In genomic region chr11:99265796-99266195, GRCm38 (mm10) we compare ENCODE assay signal across 13 mouse cellular contexts. TPM values are rescaled to one million over a fixed set of nuclear protein-coding genes. Genes with fewer than 3 reads are reported as not detected.
A peak's percentile ranks its signal among the peaks of the same experiment; 100 is the strongest.
DNase-seq lines count a peak whose midpoint lies in the region; ATAC-seq and TF ChIP-seq lines count a peak whose summit lies in the region.
"Had no signal": no experiment of that assay in that cellular context is flagged by ENCODE, and none has a peak within 500 bp of the region (broad histone marks: within the 10 kb centered on the region; RNA-seq: fewer than 3 reads in every experiment).

No protein-coding gene starts in this region.

- no peaks in the 10 kb centered on the region for H3K9me3 ChIP-seq in hindbrain, embryonic 11.5 days (ENCODE audit: control insufficient read depth, low read length)
- no peaks in the 10 kb centered on the region for H3K9me3 ChIP-seq in hindbrain, embryonic 13.5 days
- H3K9me3 ChIP-seq in kidney, embryonic 15.5 days (replicated peaks), result no peaks in the 10 kb centered on the region
- H3K9me3 ChIP-seq in forebrain, postnatal 0 days (ENCODE audit: low read length), result no peaks in the 10 kb centered on the region
- H3K9me3 ChIP-seq: limb, embryonic 15.5 days; midbrain, embryonic 12.5 days had no signal

- no peak overlapping the region for H3K4me3 ChIP-seq in hindbrain, embryonic 11.5 days (ENCODE audit: low read depth, low read length)
- no peak overlapping the region for H3K4me3 ChIP-seq in hindbrain, embryonic 13.5 days
- no peak overlapping the region for H3K4me3 ChIP-seq in kidney, embryonic 15.5 days (replicated peaks)
- no peak overlapping the region for H3K4me3 ChIP-seq in forebrain, postnatal 0 days (ENCODE audit: low read depth, low read length)
- H3K4me3 ChIP-seq: limb, embryonic 15.5 days; midbrain, embryonic 12.5 days had no signal

- no peak overlapping the region for H3K9ac ChIP-seq in hindbrain, embryonic 11.5 days (ENCODE audit: low read depth, low read length)
- H3K9ac ChIP-seq in hindbrain, embryonic 13.5 days, result no peak overlapping the region
- no peak overlapping the region for H3K9ac ChIP-seq in kidney, embryonic 15.5 days
- H3K9ac ChIP-seq in forebrain, postnatal 0 days, result no peak overlapping the region
- H3K9ac ChIP-seq: limb, embryonic 15.5 days; midbrain, embryonic 12.5 days had no signal

- no peaks in the 10 kb centered on the region for H3K27me3 ChIP-seq in hindbrain, embryonic 11.5 days (ENCODE audit: control insufficient read depth, insufficient read depth, low read length)
- no peaks in the 10 kb centered on the region for H3K27me3 ChIP-seq in hindbrain, embryonic 13.5 days
- H3K27me3 ChIP-seq in kidney, embryonic 15.5 days, result no peaks in the 10 kb centered on the region
- no peaks in the 10 kb centered on the region for H3K27me3 ChIP-seq in forebrain, postnatal 0 days (ENCODE audit: insufficient read depth, low read length)
- H3K27me3 ChIP-seq: limb, embryonic 15.5 days; midbrain, embryonic 12.5 days had no signal

- no peak for TF ChIP-seq CTCF in forebrain, postnatal 0 days (IDR thresholded peaks at IDR 0.05; ENCODE audit: low read depth)

- H3K4me2 ChIP-seq in hindbrain, embryonic 11.5 days (replicated peaks; ENCODE audit: low read depth, low read length), result no peak overlapping the region
- H3K4me2 ChIP-seq in hindbrain, embryonic 13.5 days, result no peak overlapping the region
- H3K4me2 ChIP-seq in kidney, embryonic 15.5 days, result no peak overlapping the region
- no peak overlapping the region for H3K4me2 ChIP-seq in forebrain, postnatal 0 days (ENCODE audit: low read depth)
- H3K4me2 ChIP-seq: limb, embryonic 15.5 days; midbrain, embryonic 12.5 days had no signal

- H3K27ac ChIP-seq in hindbrain, embryonic 11.5 days (ENCODE audit: low read depth, low read length), result no peak overlapping the region
- H3K27ac ChIP-seq in hindbrain, embryonic 13.5 days, result no peak overlapping the region
- H3K27ac ChIP-seq in kidney, embryonic 15.5 days, result peak overlapping the region; percentile 34
- no peak overlapping the region for H3K27ac ChIP-seq in forebrain, postnatal 0 days (ENCODE audit: low read depth, low read length)
- H3K27ac ChIP-seq: limb, embryonic 15.5 days; midbrain, embryonic 12.5 days had no signal

- peak; percentile 24 for DNase-seq in hindbrain, embryonic 11.5 days (ENCODE audit: low spot score)
- DNase-seq in adrenal gland, postnatal 36 days, result peak; percentile 8 to 34
- DNase-seq in heart, adult 8-10 months (ENCODE audit: low spot score), result peak; percentile 18
- DNase-seq in forebrain, postnatal 0 days, result no peak
- no peak for DNase-seq in ovary, postnatal 10 days (ENCODE audit: low spot score)
- DNase-seq: thymus, adult 2 months had no signal

- ATAC-seq in hindbrain, embryonic 11.5 days (ENCODE audit: low FRiP score), result no peak
- no peak for ATAC-seq in hindbrain, embryonic 13.5 days (ENCODE audit: low FRiP score)
- ATAC-seq in kidney, embryonic 15.5 days (replicated peaks; ENCODE audit: low FRiP score), result no peak
- ATAC-seq in forebrain, postnatal 0 days, result no peak
- ATAC-seq in megakaryocyte, adult 5-6 weeks (ENCODE audit: poor library complexity, severe bottlenecking), result no peak

- H3K4me1 ChIP-seq in hindbrain, embryonic 11.5 days (replicated peaks; ENCODE audit: control insufficient read depth, insufficient read depth, low read length), result 0 out of 2 replicates have a peak, but pooled peaks cover 2% of the 10 kb centered on the region
- H3K4me1 ChIP-seq in hindbrain, embryonic 13.5 days (replicated peaks), result no peaks in the 10 kb centered on the region; the same call in 1 of the 2 replicates
- no peaks in the 10 kb centered on the region for H3K4me1 ChIP-seq in kidney, embryonic 15.5 days
- H3K4me1 ChIP-seq in forebrain, postnatal 0 days (ENCODE audit: insufficient read depth), result no peaks in the 10 kb centered on the region
- H3K4me1 ChIP-seq: midbrain, embryonic 12.5 days had no signal

- no peaks in the 10 kb centered on the region for H3K36me3 ChIP-seq in hindbrain, embryonic 11.5 days (ENCODE audit: control insufficient read depth, insufficient read depth, low read length)
- no peaks in the 10 kb centered on the region for H3K36me3 ChIP-seq in hindbrain, embryonic 13.5 days
- H3K36me3 ChIP-seq in kidney, embryonic 15.5 days, result no peaks in the 10 kb centered on the region
- H3K36me3 ChIP-seq in forebrain, postnatal 0 days (ENCODE audit: insufficient read depth), result no peaks in the 10 kb centered on the region
- H3K36me3 ChIP-seq: limb, embryonic 15.5 days; midbrain, embryonic 12.5 days had no signal

- 41% methylated on average over 9 of the region's 9 CpGs for WGBS in hindbrain, embryonic 11.5 days
- 22% methylated on average over 9 of the region's 9 CpGs for WGBS in hindbrain, embryonic 13.5 days
- WGBS in kidney, embryonic 15.5 days, result 59% methylated on average over 9 of the region's 9 CpGs
- 21% methylated on average over 9 of the region's 9 CpGs for WGBS in forebrain, postnatal 0 days

RNA-seq across cellular contexts. Expression of gene Krt24, which starts 19.3 kb away (rescaled TPM):
- polyA plus RNA-seq in hindbrain, embryonic 11.5 days (2014; fragmentation: Nextera tagmentation; extraction: Ambion mirVana), result 0.10 TPM in 1 of 2 replicates, not detected in the other
- 0.09 TPM in 1 of 2 replicates, not detected in the other for polyA plus RNA-seq in hindbrain, embryonic 13.5 days (2015; fragmentation: Nextera tagmentation; extraction: Ambion mirVana)
- not detected for total RNA-seq in adrenal gland, postnatal 36 days (2021)
- total RNA-seq in heart, adult 8-10 months (2022), result not detected
- polyA plus RNA-seq in kidney, embryonic 15.5 days (2015; fragmentation: Nextera tagmentation; extraction: Ambion mirVana), result not detected in 2 replicates
- 0.15 TPM in 1 of 2 replicates, not detected in the other for total RNA-seq in forebrain, postnatal 0 days (2014; rRNA removed)
- 0.08 TPM in 2 replicates for polyA plus RNA-seq in forebrain, postnatal 0 days (2015; fragmentation: Nextera tagmentation; extraction: Ambion mirVana)
- total RNA-seq in megakaryocyte, adult 5-6 weeks (2015), result not detected in 2 replicates
- total RNA-seq in megakaryocyte, adult 5-6 weeks (2017), result not detected in 2 replicates
- total RNA-seq: heart, postnatal 14 days had no signal
- polyA plus RNA-seq: midbrain, embryonic 12.5 days; spleen, adult 2 months had no signal

RNA-seq across cellular contexts. Expression of gene Krt222, which starts 21.9 kb away (rescaled TPM):
- polyA plus RNA-seq in hindbrain, embryonic 11.5 days (2014; fragmentation: Nextera tagmentation; extraction: Ambion mirVana), result 0.67 and 0.80 TPM in 2 replicates
- polyA plus RNA-seq in hindbrain, embryonic 13.5 days (2015; fragmentation: Nextera tagmentation; extraction: Ambion mirVana), result 3.9 and 4.1 TPM in 2 replicates
- total RNA-seq in adrenal gland, postnatal 36 days (2021), result 1 to 10 TPM in 1 of 2 experiments, under 1 TPM in 1; 0.79 to 1.1 TPM
- 10 to 100 TPM; 26.5 to 44.5 (median 31.0) TPM for total RNA-seq in heart, adult 8-10 months (2022)
- polyA plus RNA-seq in kidney, embryonic 15.5 days (2015; fragmentation: Nextera tagmentation; extraction: Ambion mirVana), result 0.45 and 0.49 TPM in 2 replicates
- total RNA-seq in forebrain, postnatal 0 days (2014; rRNA removed), result 6.5 and 7.4 TPM in 2 replicates
- 4.8 and 8.7 TPM in 2 replicates for polyA plus RNA-seq in forebrain, postnatal 0 days (2015; fragmentation: Nextera tagmentation; extraction: Ambion mirVana)
- total RNA-seq in megakaryocyte, adult 5-6 weeks (2015), result not detected in 2 replicates
- total RNA-seq in megakaryocyte, adult 5-6 weeks (2017), result not detected in 2 replicates

RNA-seq across cellular contexts. Expression of gene Smarce1, which starts 35.0 kb away (rescaled TPM):
- 217 and 219 TPM in 2 replicates for polyA plus RNA-seq in hindbrain, embryonic 11.5 days (2014; fragmentation: Nextera tagmentation; extraction: Ambion mirVana)
- 344 and 354 TPM in 2 replicates for polyA plus RNA-seq in hindbrain, embryonic 13.5 days (2015; fragmentation: Nextera tagmentation; extraction: Ambion mirVana)
- total RNA-seq in adrenal gland, postnatal 36 days (2021), result 10 to 100 TPM; 50.1 to 60.8 TPM
- total RNA-seq in heart, adult 8-10 months (2022), result 10 to 100 TPM; 34.8 to 44.8 (median 41.2) TPM
- 243 and 249 TPM in 2 replicates for polyA plus RNA-seq in kidney, embryonic 15.5 days (2015; fragmentation: Nextera tagmentation; extraction: Ambion mirVana)
- 116 and 156 TPM in 2 replicates for total RNA-seq in forebrain, postnatal 0 days (2014; rRNA removed)
- 227 and 228 TPM in 2 replicates for polyA plus RNA-seq in forebrain, postnatal 0 days (2015; fragmentation: Nextera tagmentation; extraction: Ambion mirVana)
- total RNA-seq in megakaryocyte, adult 5-6 weeks (2015), result 59.4 and 72.9 TPM in 2 replicates
- 177 and 179 TPM in 2 replicates for total RNA-seq in megakaryocyte, adult 5-6 weeks (2017)

RNA-seq across cellular contexts. Expression of gene Krt25, which starts 57.0 kb away (rescaled TPM):
- polyA plus RNA-seq in hindbrain, embryonic 11.5 days (2014; fragmentation: Nextera tagmentation; extraction: Ambion mirVana), result not detected in 2 replicates
- 0.19 and 0.35 TPM in 2 replicates for polyA plus RNA-seq in hindbrain, embryonic 13.5 days (2015; fragmentation: Nextera tagmentation; extraction: Ambion mirVana)
- total RNA-seq in adrenal gland, postnatal 36 days (2021), result not detected
- total RNA-seq in heart, adult 8-10 months (2022), result not detected
- not detected in 2 replicates for polyA plus RNA-seq in kidney, embryonic 15.5 days (2015; fragmentation: Nextera tagmentation; extraction: Ambion mirVana)
- total RNA-seq in forebrain, postnatal 0 days (2014; rRNA removed), result not detected in 2 replicates
- 0.11 and 0.24 TPM in 2 replicates for polyA plus RNA-seq in forebrain, postnatal 0 days (2015; fragmentation: Nextera tagmentation; extraction: Ambion mirVana)
- total RNA-seq in megakaryocyte, adult 5-6 weeks (2015), result not detected in 2 replicates
- total RNA-seq in megakaryocyte, adult 5-6 weeks (2017), result not detected in 2 replicates
- total RNA-seq: heart, postnatal 14 days had no signal
- polyA plus RNA-seq: limb, embryonic 15.5 days; midbrain, embryonic 12.5 days; spleen, adult 2 months had no signal

Comparison
In these comparisons a context has a peak if more than half of its experiments do, and no peak if none do; other contexts are left out.
1. DNase-seq: peak in hindbrain, embryonic 11.5 days (single experiment), adrenal gland, postnatal 36 days (2 of 2) and heart, adult 8-10 months (single experiment); none in forebrain, postnatal 0 days (single experiment) and ovary, postnatal 10 days (single experiment).